Mouse (Mus musculus) midbrain, embryonic 14.5 days (tissue): ENCODE measurements around the gene Spata2. TPM values are rescaled to one million over a fixed set of nuclear protein-coding genes. Genes with fewer than 3 reads are reported as not detected.

Experiments used
- ATAC-seq: fragments of 200-750 bp; cut with Nextera tagmentation; 2 replicates; pipeline ENCODE4 v1.8.0; 2017; ENCODE audit warnings: moderate number of reproducible peaks, moderate library complexity; ENCODE audit not compliant: low FRiP score, low TSS enrichment
- DNase-seq: peaks from one replicate; pipeline ENCODE4 v3.0.0-alpha.2; 2015
- H3K27ac ChIP-seq: fragments of 300-500 bp; sonication (generic); replicated peaks from 2 replicates; pipeline ENCODE4 v1.5.1; 2014; ENCODE audit warnings: mild to moderate bottlenecking, low read depth, low read length, moderate library complexity
- H3K27me3 ChIP-seq: fragments of 300-500 bp; sonication (generic); 2 replicates; pipeline ENCODE4 v1.6.1; 2014; ENCODE audit warnings: low read length, control low read depth, mixed read lengths; ENCODE audit not compliant: control insufficient read depth, insufficient read depth
- H3K36me3 ChIP-seq: fragments of 300-500 bp; sonication (generic); 2 replicates; pipeline ENCODE4 v1.6.1; 2014; ENCODE audit warnings: low read length, control low read depth; ENCODE audit not compliant: control insufficient read depth, insufficient read depth
- H3K4me1 ChIP-seq: fragments of 300-500 bp; sonication (generic); 2 replicates; pipeline ENCODE4 v1.6.1; 2014; ENCODE audit warnings: mild to moderate bottlenecking, antibody characterized with exemption, low read length, control low read depth; ENCODE audit not compliant: control insufficient read depth, insufficient read depth
- H3K4me2 ChIP-seq: fragments of 300-500 bp; sonication (generic); 2 replicates; pipeline ENCODE4 v1.6.1; 2014; ENCODE audit warnings: mild to moderate bottlenecking, low read length, moderate library complexity
- H3K4me3 ChIP-seq: fragments of 300-500 bp; sonication (generic); replicated peaks from 2 replicates; pipeline ENCODE4 v1.5.1; 2014; ENCODE audit warnings: low read depth, low read length
- H3K9ac ChIP-seq: fragments of 300-500 bp; sonication (generic); replicated peaks from 2 replicates; pipeline ENCODE4 v1.6.1; 2014; ENCODE audit warnings: mild to moderate bottlenecking, low read length, moderate library complexity
- H3K9me3 ChIP-seq: fragments of 300-500 bp; sonication (generic); 2 replicates; pipeline ENCODE4 v1.6.1; 2016; ENCODE audit warnings: low read length, control low read depth, mixed read lengths; ENCODE audit not compliant: control insufficient read depth
- WGBS: fragments of 180-500 bp; shearing (Covaris S2); extraction: QIAGEN DNeasy Blood & Tissue Kit; methylation state at CpG from one replicate; pipeline ENCODE4 v1.1.7; 2014; 5-methylcytosine and 5-hydroxymethylcytosine counted together
- polyA plus RNA-seq: library from polyadenylated mRNA; unstranded; fragments of >200 nt; fragmentation: Nextera tagmentation; extraction: Ambion mirVana; gene quantifications from 2 replicates; pipeline ENCODE4 v1.2.1, GENCODE M21; 2014

Gene Spata2
- polyA plus RNA-seq, 1 experiment from 2014 or later: 29.9 TPM

DNA sequence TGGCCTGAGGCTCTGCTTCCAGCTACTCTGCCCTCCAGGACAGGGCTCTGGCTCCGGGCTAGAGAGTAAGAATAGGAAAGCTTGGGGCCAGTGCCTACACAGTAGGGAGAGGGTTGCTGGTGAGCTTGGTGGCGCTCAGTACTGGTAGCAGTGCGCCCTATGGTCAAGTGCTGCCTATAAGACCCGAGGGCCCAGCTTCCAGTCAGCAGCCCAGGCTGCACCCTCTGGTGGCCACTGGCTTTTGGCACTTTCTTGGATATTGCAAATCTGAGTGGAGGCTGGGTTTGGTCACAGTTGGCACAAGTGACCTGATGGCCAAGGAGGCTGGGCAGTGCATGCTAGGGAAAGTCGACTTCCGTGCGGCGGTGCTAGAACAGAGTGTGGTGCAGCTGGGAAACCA, 42.0 kb downstream of the Spata2 start:
- H3K9ac ChIP-seq: no peak overlapping the region
- H3K27me3 ChIP-seq: no peaks in the 10 kb centered on the region
- H3K27ac ChIP-seq: no peak overlapping the region
- DNase-seq (no peak), ATAC-seq (no peak)
- WGBS: 92% methylated on average over 8 of the region's 8 CpGs
- no peak overlapping the region for H3K4me2 ChIP-seq
- peaks cover 77% of the 10 kb centered on the region for H3K36me3 ChIP-seq
- H3K4me1 ChIP-seq: no peaks in the 10 kb centered on the region
- no peak overlapping the region for H3K4me3 ChIP-seq
- H3K9me3 ChIP-seq: no peaks in the 10 kb centered on the region

DNA sequence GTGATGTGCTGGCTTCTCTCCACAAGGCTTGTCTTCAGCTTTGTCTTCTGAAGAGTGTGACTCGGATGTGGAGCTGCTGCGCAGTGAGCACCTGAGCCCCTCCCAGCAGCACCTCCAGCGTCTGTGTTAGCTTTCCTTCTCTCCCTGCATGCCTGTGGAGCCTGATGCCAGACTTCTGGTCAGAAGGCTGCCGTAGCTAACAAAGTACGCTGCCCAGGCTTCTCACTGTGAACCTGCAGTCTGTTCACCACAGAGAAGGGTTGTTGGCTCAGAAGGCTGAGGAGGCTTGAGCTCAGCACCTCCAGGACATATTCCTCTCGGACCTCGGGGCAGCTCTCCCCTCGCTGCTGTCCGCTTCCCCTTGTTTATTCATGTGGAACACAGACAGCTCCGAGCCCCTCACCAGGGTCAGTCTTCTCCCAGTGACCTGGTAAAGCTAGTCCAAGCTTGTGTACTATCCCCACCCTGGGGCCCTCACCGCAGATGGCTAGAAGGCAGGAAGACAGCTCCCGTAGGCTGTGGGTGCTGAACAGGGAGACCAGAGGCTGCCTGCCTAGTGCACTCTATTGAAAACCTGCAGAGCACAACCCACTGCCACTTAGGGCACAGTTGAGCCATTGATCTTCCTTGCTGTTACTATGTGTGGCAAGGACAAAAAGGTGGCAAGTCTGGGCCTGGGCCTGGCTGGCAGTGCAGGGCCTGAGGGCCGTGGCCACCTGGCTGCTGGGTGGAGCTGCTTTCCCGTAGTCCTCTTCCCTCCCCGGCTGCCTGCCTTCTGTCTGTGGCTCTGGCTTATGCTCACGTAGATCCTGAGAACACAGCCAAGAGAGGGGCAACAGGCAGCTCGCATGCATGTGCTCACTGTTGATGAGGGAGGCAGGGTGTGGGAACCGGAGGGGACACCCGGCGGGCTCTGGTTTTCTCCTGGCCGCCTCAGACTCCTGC, 43.1 kb downstream of the Spata2 start:
- H3K27ac ChIP-seq: no peak overlapping the region
- no peaks in the 10 kb centered on the region for H3K9me3 ChIP-seq
- 88% methylated on average over 21 of the region's 21 CpGs for WGBS
- DNase-seq (no peak), ATAC-seq (no peak)
- no peaks in the 10 kb centered on the region for H3K4me1 ChIP-seq
- H3K27me3 ChIP-seq: no peaks in the 10 kb centered on the region
- H3K9ac ChIP-seq: no peak overlapping the region
- peaks cover 79% of the 10 kb centered on the region for H3K36me3 ChIP-seq
- H3K4me3 ChIP-seq: no peak overlapping the region
- no peak overlapping the region for H3K4me2 ChIP-seq

DNA sequence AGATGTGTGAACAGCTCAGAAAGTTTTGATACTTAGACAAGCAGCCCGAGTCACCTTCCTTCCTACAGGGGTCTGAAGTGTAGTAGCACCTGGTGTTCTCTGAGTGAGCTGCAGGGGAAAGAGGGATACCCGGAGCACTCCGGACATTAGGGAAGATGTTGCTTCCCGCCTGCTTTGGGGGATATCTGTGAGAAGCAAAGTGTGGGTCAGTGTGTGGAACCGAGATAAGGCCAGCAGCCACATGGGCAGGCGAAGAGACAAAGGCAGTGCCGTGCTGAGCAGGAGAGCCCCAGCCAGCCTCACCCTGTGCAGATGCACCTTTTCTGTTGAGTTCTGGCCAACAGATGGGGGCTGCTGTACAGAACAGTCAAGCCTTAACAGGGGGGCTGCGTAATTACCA, 45.1 kb downstream of the Spata2 start:
- Histone ChIP-seq H3K36me3 (peaks cover 75% of the 10 kb centered on the region), H3K27ac (no peak overlapping the region), H3K9me3 (no peaks in the 10 kb centered on the region), H3K4me1 (no peaks in the 10 kb centered on the region), H3K4me3 (no peak overlapping the region), H3K4me2 (no peak overlapping the region), H3K9ac (no peak overlapping the region), H3K27me3 (no peaks in the 10 kb centered on the region)
- no peak for ATAC-seq
- WGBS: 95% methylated on average over 8 of the region's 8 CpGs
- DNase-seq: no peak

DNA sequence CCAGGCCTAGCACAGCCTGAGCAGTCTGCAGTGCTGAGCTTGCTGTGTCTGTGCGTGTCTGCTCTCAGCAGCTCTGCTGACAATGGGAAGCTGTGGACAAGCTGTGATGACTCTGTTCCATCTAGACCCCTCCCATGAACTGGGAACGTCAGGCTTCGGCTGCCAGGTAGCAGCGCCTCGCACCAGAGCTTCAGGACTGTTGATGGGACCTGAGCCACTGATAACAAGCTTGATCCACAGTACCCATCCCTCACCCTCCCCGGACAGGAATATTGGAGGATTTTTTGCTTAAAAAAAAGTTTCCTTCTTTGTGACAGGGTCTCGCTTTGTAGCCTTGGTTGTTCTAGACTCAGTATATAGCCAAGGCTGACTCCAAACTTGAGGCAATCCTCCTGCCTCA, 45.5 kb downstream of the Spata2 start:
- Histone ChIP-seq H3K4me1 (no peaks in the 10 kb centered on the region), H3K4me2 (no peak overlapping the region), H3K4me3 (no peak overlapping the region), H3K9ac (no peak overlapping the region), H3K27me3 (no peaks in the 10 kb centered on the region), H3K36me3 (peaks cover 78% of the 10 kb centered on the region), H3K27ac (no peak overlapping the region), H3K9me3 (no peaks in the 10 kb centered on the region)
- 93% methylated on average over 7 of the region's 7 CpGs for WGBS
- DNase-seq (no peak), ATAC-seq (no peak)

DNA sequence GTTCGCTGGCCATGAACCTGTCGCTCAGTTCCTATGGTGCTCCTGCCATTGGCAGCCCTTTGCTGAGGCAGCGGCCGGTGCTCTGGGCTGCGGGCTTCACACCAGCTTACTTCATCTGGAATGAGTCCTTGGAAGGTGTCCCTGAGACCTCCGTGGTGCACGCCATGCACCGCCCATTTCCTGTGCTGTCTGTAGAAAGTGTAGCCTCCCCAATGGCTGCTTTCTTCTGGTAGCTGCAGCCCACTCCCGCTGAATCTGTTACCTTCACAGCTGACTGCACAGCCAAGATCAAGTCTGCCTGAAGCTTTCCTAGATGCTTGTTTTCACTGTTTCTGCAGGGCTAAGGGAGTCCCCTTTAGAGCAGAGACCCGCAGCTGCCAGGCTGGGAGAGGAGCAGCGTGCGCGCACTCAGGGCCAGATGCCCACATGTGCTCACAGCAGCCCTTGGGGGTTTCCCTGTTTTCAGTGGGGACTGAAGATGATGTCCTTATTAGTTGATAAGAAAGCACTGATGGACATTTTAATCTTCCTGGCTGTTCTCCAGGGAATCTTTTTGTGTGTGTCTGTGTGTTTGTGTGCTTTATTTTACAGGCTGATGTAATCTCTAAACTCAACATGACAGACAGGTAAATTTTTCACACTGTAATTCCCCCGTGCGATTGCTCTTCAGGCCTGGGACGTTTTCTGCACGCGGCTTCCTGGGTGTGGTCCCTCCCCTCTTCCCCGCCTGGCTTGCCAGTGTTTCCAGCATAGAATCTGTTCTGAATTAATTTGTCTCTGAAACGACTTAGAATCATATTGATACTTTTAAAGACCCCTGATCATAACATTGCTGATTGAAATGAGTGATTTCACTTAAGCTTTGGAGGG, 46.5 kb downstream of the Spata2 start:
- ATAC-seq (no peak), DNase-seq (peak; percentile 4)
- Histone ChIP-seq H3K27ac (no peak overlapping the region), H3K4me1 (no peaks in the 10 kb centered on the region), H3K36me3 (peaks cover 79% of the 10 kb centered on the region), H3K9ac (no peak overlapping the region), H3K27me3 (no peaks in the 10 kb centered on the region), H3K4me3 (no peak overlapping the region), H3K9me3 (no peaks in the 10 kb centered on the region), H3K4me2 (no peak overlapping the region)
- 78% methylated on average over 20 of the region's 20 CpGs for WGBS

DNA sequence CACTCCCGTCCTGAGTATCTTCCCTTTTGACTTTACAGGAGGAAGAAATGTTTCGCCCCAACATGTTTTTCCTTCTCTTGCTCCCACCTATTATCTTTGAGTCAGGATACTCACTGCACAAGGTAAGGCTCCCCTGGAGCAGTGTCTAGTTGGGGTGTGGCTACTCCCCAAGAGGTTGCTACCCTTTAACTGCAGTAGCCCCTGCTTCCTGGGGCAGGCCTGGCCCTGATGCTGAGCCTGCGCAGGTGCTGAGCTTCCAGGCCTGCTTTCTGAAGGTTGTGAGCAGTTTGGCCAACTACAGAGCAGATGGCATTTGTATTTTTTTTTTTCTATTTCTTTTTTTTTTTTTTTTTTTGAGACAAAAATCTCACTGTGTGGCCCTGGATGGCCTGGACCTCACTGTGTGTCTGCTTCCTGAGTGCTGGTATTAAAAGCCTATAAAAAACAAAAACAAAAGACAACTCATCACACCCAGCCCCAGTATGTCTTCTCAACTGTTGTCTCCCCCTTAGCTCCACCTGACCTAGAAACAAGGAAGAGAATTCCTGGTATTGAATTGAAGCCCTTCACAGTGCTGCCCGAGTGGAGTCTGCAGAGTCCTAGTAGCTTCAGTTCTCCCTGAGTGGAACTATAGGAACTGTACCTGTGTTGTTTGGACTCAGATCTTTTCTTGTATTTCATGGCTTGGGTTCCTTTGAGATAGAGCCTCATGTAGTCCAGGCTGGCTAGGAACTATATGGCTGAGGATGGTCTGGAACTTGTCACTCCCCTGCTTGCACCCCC, 49.1 kb downstream of the Spata2 start:
- no peaks in the 10 kb centered on the region for H3K4me1 ChIP-seq
- 95% methylated on average over 4 of the region's 4 CpGs for whole genome bisulfite sequencing
- no peak for ATAC-seq

DNA sequence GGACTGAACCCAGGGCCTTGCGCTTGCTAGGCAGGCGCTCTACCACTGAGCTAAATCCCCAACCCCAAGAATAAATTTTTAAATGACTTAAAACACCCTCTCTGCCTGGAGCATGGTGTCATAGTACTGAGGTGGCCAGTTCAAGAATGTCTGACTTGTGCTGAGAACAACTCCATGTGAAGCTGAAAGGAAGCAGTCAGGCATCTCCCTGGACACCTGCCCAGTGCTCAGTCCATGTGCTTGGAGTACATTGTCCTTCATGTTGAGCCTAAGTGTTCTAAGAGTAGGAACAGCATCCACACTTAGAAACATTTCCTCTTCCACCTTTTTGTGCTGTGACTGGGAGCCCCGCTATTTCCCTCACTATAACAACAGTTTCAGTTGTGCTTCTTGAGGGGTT, 53.3 kb downstream of the Spata2 start:
- WGBS: 97% methylated on average over 3 of the region's 3 CpGs
- Histone ChIP-seq H3K9me3 (no peaks in the 10 kb centered on the region), H3K4me1 (no peaks in the 10 kb centered on the region), H3K27ac (no peak overlapping the region), H3K4me3 (no peak overlapping the region), H3K27me3 (no peaks in the 10 kb centered on the region), H3K4me2 (no peak overlapping the region), H3K9ac (no peak overlapping the region), H3K36me3 (peaks cover 59% of the 10 kb centered on the region)
- ATAC-seq: no peak
- no peak for DNase-seq

More for the DNA sequence above, 49.1 kb downstream of the Spata2 start:
- no peaks in the 10 kb centered on the region for H3K27me3 ChIP-seq
- H3K36me3 ChIP-seq: peaks cover 68% of the 10 kb centered on the region
- no peak overlapping the region for H3K27ac ChIP-seq
- no peak overlapping the region for H3K4me2 ChIP-seq
- no peak overlapping the region for H3K9ac ChIP-seq
- H3K4me3 ChIP-seq: no peak overlapping the region
- H3K9me3 ChIP-seq: no peaks in the 10 kb centered on the region
- no peak for DNase-seq

DNA sequence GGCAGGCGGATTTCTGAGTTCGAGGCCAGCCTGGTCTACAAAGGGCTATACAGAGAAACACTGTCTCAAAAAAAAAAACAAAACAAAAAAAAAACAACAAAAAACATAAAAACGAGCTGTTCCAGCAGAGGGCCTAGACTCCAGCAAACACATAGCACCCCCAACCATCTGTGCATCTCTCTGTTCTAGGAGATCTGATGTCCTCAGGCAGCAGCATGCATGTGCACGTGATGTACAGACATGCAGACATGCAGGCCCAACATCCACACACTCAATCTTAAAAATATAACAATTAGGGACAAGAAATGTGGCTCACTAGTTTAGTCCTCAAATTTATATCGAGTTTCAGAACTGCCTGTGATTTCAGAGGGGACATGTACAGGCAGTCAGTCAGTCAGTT, 56.3 kb downstream of the Spata2 start:
- 92% methylated on average over 5 of the region's 5 CpGs for WGBS
- no peaks in the 10 kb centered on the region for H3K9me3 ChIP-seq
- no peaks in the 10 kb centered on the region for H3K27me3 ChIP-seq
- DNase-seq (no peak), ATAC-seq (no peak)
- no peak overlapping the region for H3K9ac ChIP-seq
- no peak overlapping the region for H3K27ac ChIP-seq
- no peaks in the 10 kb centered on the region for H3K4me1 ChIP-seq
- peaks cover 42% of the 10 kb centered on the region for H3K36me3 ChIP-seq
- no peak overlapping the region for H3K4me2 ChIP-seq
- H3K4me3 ChIP-seq: no peak overlapping the region
